Mouse (Mus musculus): Measurements from ENCODE around the gene Olfr984. TPM values are rescaled to one million over a fixed set of nuclear protein-coding genes. Genes with fewer than 3 reads are reported as not detected.

The Olfr984 gene
- polyA plus RNA-seq (2016; fragmentation: Nextera tagmentation; extraction: Ambion mirVana), result not detected in 2 replicates

GRCm38 (mm10) chr9:40114106-40114505 is at the start of gene Olfr984:
Gene Olfr984, minus strand, starts transcription at chr9:40114206.
- Histone ChIP-seq H3K4me3 (no peak within 1 kb of the TSS), H3K9me3 (replicated peaks) (no peaks in the 10 kb centered on the region), H3K4me1 (peaks cover 5% of the 10 kb centered on the region; the same call in 1 of the 2 replicates), H3K36me3 (no peaks in the 10 kb centered on the region), H3K27me3 (ENCODE audit: low read depth, poor library complexity, severe bottlenecking) (no peaks in the 10 kb centered on the region), H3K27ac (replicated peaks) (no peak within 1 kb of the TSS)
- 82% methylated on average over 2 of the region's 2 CpGs for WGBS
- no peak for DNase-seq (ENCODE audit: low spot score)

GRCm38 (mm10) chr9:40155118-40155644 is 41.2 kb upstream of the Olfr984 start:
- Histone ChIP-seq H3K27me3 (ENCODE audit: low read depth, poor library complexity, severe bottlenecking) (no peaks in the 10 kb centered on the region), H3K27ac (replicated peaks) (no peak overlapping the region), H3K4me3 (no peak overlapping the region), H3K36me3 (no peaks in the 10 kb centered on the region), H3K9me3 (replicated peaks) (no peaks in the 10 kb centered on the region), H3K4me1 (no peaks in the 10 kb centered on the region)
- DNase-seq (ENCODE audit: low spot score), result no peak
- WGBS, result 84% methylated on average over 4 of the region's 4 CpGs

- Histone ChIP-seq H3K4me1 (no peaks in the 10 kb centered on the region), H3K36me3 (no peaks in the 10 kb centered on the region), H3K4me3 (no peak overlapping the region), H3K27ac (replicated peaks) (no peak overlapping the region), H3K27me3 (ENCODE audit: low read depth, poor library complexity, severe bottlenecking) (no peaks in the 10 kb centered on the region), H3K9me3 (replicated peaks) (no peaks in the 10 kb centered on the region)
- DNase-seq (ENCODE audit: low spot score), result no peak
- 73% methylated on average over 1 of the region's 1 CpGs for WGBS
These were observed 27.5 kb upstream of the Olfr984 start for GRCm38 (mm10) chr9:40141544-40141943.

- Histone ChIP-seq H3K4me1 (no peaks in the 10 kb centered on the region), H3K27ac (replicated peaks) (no peak overlapping the region), H3K36me3 (no peaks in the 10 kb centered on the region), H3K9me3 (replicated peaks) (no peaks in the 10 kb centered on the region), H3K4me3 (no peak overlapping the region), H3K27me3 (ENCODE audit: low read depth, poor library complexity, severe bottlenecking) (no peaks in the 10 kb centered on the region)
- no peak for DNase-seq (ENCODE audit: low spot score)
- 71% methylated on average over 4 of the region's 4 CpGs for WGBS
These were observed 25.5 kb upstream of the Olfr984 start for GRCm38 (mm10) chr9:40139484-40139883.

GRCm38 (mm10) chr9:40136987-40137688 is 23.1 kb upstream of the Olfr984 start:
- Histone ChIP-seq H3K4me3 (no peak overlapping the region), H3K9me3 (replicated peaks) (no peaks in the 10 kb centered on the region), H3K27ac (replicated peaks) (no peak overlapping the region), H3K4me1 (no peaks in the 10 kb centered on the region), H3K36me3 (no peaks in the 10 kb centered on the region), H3K27me3 (ENCODE audit: low read depth, poor library complexity, severe bottlenecking) (no peaks in the 10 kb centered on the region)
- DNase-seq (ENCODE audit: low spot score), result no peak
- 88% methylated on average over 6 of the region's 6 CpGs for WGBS

GRCm38 (mm10) chr9:40130556-40130955 is 16.6 kb upstream of the Olfr984 start:
- H3K27me3 ChIP-seq (ENCODE audit: low read depth, poor library complexity, severe bottlenecking), result no peaks in the 10 kb centered on the region
- no peak for DNase-seq (ENCODE audit: low spot score)
- 94% methylated on average over 1 of the region's 1 CpGs for WGBS
- H3K36me3 ChIP-seq, result no peaks in the 10 kb centered on the region
- H3K27ac ChIP-seq (replicated peaks), result no peak overlapping the region
- no peaks in the 10 kb centered on the region for H3K4me1 ChIP-seq
- H3K4me3 ChIP-seq, result no peak overlapping the region
- no peaks in the 10 kb centered on the region for H3K9me3 ChIP-seq (replicated peaks)

- H3K9me3 ChIP-seq (replicated peaks), result no peaks in the 10 kb centered on the region
- no peaks in the 10 kb centered on the region for H3K27me3 ChIP-seq (ENCODE audit: low read depth, poor library complexity, severe bottlenecking)
- H3K4me1 ChIP-seq, result no peaks in the 10 kb centered on the region
- no peak for DNase-seq (ENCODE audit: low spot score)
- H3K36me3 ChIP-seq, result no peaks in the 10 kb centered on the region
- H3K27ac ChIP-seq (replicated peaks), result no peak within 1 kb of the TSS
- 90% methylated on average over 1 of the region's 1 CpGs for WGBS
- H3K4me3 ChIP-seq, result no peak within 1 kb of the TSS
These were observed 16.1 kb upstream of the Olfr984 start, which contains the start of gene Olfr985 for GRCm38 (mm10) chr9:40130084-40130483. Gene Olfr985, minus strand, starts transcription at chr9:40130184.

- 88% methylated on average over 5 of the region's 5 CpGs for WGBS
- Histone ChIP-seq H3K27ac (replicated peaks) (no peak overlapping the region), H3K4me1 (peaks cover 5% of the 10 kb centered on the region; the same call in 1 of the 2 replicates), H3K4me3 (no peak overlapping the region), H3K9me3 (replicated peaks) (no peaks in the 10 kb centered on the region), H3K27me3 (ENCODE audit: low read depth, poor library complexity, severe bottlenecking) (no peaks in the 10 kb centered on the region), H3K36me3 (no peaks in the 10 kb centered on the region)
- no peak for DNase-seq (ENCODE audit: low spot score)
These were observed 3.3 kb upstream of the Olfr984 start for GRCm38 (mm10) chr9:40117287-40117659.

GRCm38 (mm10) chr9:40116645-40117286 is 2.8 kb upstream of the Olfr984 start:
- Histone ChIP-seq H3K4me1 (peaks cover 5% of the 10 kb centered on the region; the same call in 1 of the 2 replicates), H3K27me3 (ENCODE audit: low read depth, poor library complexity, severe bottlenecking) (no peaks in the 10 kb centered on the region), H3K36me3 (no peaks in the 10 kb centered on the region), H3K4me3 (no peak overlapping the region), H3K9me3 (replicated peaks) (no peaks in the 10 kb centered on the region), H3K27ac (replicated peaks) (no peak overlapping the region)
- 72% methylated on average over 10 of the region's 10 CpGs for WGBS
- no peak for DNase-seq (ENCODE audit: low spot score)

- H3K27ac ChIP-seq (replicated peaks), result no peak overlapping the region
- H3K4me3 ChIP-seq, result no peak overlapping the region
- H3K9me3 ChIP-seq (replicated peaks), result no peaks in the 10 kb centered on the region
- no peaks in the 10 kb centered on the region for H3K36me3 ChIP-seq
- H3K27me3 ChIP-seq (ENCODE audit: low read depth, poor library complexity, severe bottlenecking), result no peaks in the 10 kb centered on the region
- H3K4me1 ChIP-seq, result no peaks in the 10 kb centered on the region
- no peak for DNase-seq (ENCODE audit: low spot score)
- WGBS, result 71% methylated on average over 3 of the region's 3 CpGs
These were observed 19.2 kb downstream of the Olfr984 start for GRCm38 (mm10) chr9:40094769-40095168.

GRCm38 (mm10) chr9:40093495-40093894 is 20.5 kb downstream of the Olfr984 start, which contains the start of gene Olfr983:
Gene Olfr983, minus strand, starts transcription at chr9:40093595.
- Histone ChIP-seq H3K36me3 (no peaks in the 10 kb centered on the region), H3K27me3 (ENCODE audit: low read depth, poor library complexity, severe bottlenecking) (no peaks in the 10 kb centered on the region), H3K27ac (replicated peaks) (no peak within 1 kb of the TSS), H3K4me3 (no peak within 1 kb of the TSS), H3K9me3 (replicated peaks) (no peaks in the 10 kb centered on the region), H3K4me1 (no peaks in the 10 kb centered on the region)
- 81% methylated on average over 2 of the region's 2 CpGs for WGBS
- DNase-seq (ENCODE audit: low spot score), result no peak

GRCm38 (mm10) chr9:40073529-40073928 is 40.5 kb downstream of the Olfr984 start, which contains the start of gene Olfr982:
Gene Olfr982, plus strand, starts transcription at chr9:40073829.
- H3K9me3 ChIP-seq (replicated peaks), result no peaks in the 10 kb centered on the region
- H3K4me1 ChIP-seq, result no peaks in the 10 kb centered on the region
- H3K4me3 ChIP-seq, result no peak within 1 kb of the TSS
- 84% methylated on average over 2 of the region's 2 CpGs for WGBS
- no peaks in the 10 kb centered on the region for H3K27me3 ChIP-seq (ENCODE audit: low read depth, poor library complexity, severe bottlenecking)
- H3K36me3 ChIP-seq, result no peaks in the 10 kb centered on the region
- H3K27ac ChIP-seq (replicated peaks), result no peak within 1 kb of the TSS
- no peak for DNase-seq (ENCODE audit: low spot score)

- Histone ChIP-seq H3K27ac (replicated peaks) (no peak overlapping the region), H3K9me3 (replicated peaks) (no peaks in the 10 kb centered on the region), H3K36me3 (no peaks in the 10 kb centered on the region), H3K4me1 (no peaks in the 10 kb centered on the region), H3K27me3 (ENCODE audit: low read depth, poor library complexity, severe bottlenecking) (no peaks in the 10 kb centered on the region), H3K4me3 (no peak overlapping the region)
- 92% methylated on average over 19 of the region's 19 CpGs for WGBS
- no peak for DNase-seq (ENCODE audit: low spot score)
These were observed 63.9 kb downstream of the Olfr984 start for GRCm38 (mm10) chr9:40050138-40050537.
